Mouse (Mus musculus) spleen, adult 2 months (tissue): ENCODE data around the gene Notch1.

ENCODE experiments used
- CTCF ChIP-seq: fragments of 200-500 bp; IDR thresholded peaks from 2 replicates; pipeline ENCODE4 v1.5.1; 2011; ENCODE audit warnings: mild to moderate bottlenecking, inconsistent platforms; ENCODE audit not compliant: insufficient read depth, insufficient read length, insufficient replicate concordance; ENCODE audit errors: extremely low read depth
- POLR2A ChIP-seq: fragments of 200-500 bp; IDR thresholded peaks from 2 replicates; pipeline ENCODE4 v1.6.1; 2011; ENCODE audit warnings: low read depth, low read length, inconsistent platforms

- no peak for TF ChIP-seq POLR2A
- TF ChIP-seq CTCF, result no peak
Measured at GRCm38 (mm10) chr2:26423086-26423485, 93.4 kb downstream of the Notch1 start.
